Mouse (Mus musculus) kidney, postnatal 0 days (tissue): ENCODE measurements around the gene Pola2. TPM values are rescaled to one million over a fixed set of nuclear protein-coding genes. Genes with fewer than 3 reads are reported as not detected.
A peak's percentile ranks its signal among the peaks of the same experiment; 100 is the strongest.

Experiments
- ATAC-seq: fragments of 200-750 bp; cut with Nextera tagmentation; replicated peaks from 2 replicates; pipeline ENCODE4 v1.8.0; 2017; ENCODE audit warnings: low read depth, moderate number of reproducible peaks, moderate TSS enrichment, moderate library complexity; ENCODE audit not compliant: low FRiP score
- DNase-seq: peaks from one replicate; pipeline ENCODE4 v3.0.0-alpha.2; 2016; ENCODE audit warnings: low spot score
- H3K27ac ChIP-seq: fragments of 300-500 bp; sonication (generic); 2 replicates; pipeline ENCODE4 v1.5.1; 2014; ENCODE audit warnings: mild to moderate bottlenecking
- H3K27me3 ChIP-seq: fragments of 300-500 bp; sonication (generic); 2 replicates; pipeline ENCODE4 v1.6.1; 2014; ENCODE audit warnings: low read length, mixed read lengths; ENCODE audit not compliant: insufficient read depth
- H3K36me3 ChIP-seq: fragments of 300-500 bp; sonication (generic); 2 replicates; pipeline ENCODE4 v1.6.1; 2014; ENCODE audit warnings: low read length, mixed read lengths; ENCODE audit not compliant: insufficient read depth
- H3K4me1 ChIP-seq: fragments of 300-500 bp; sonication (generic); replicated peaks from 2 replicates; pipeline ENCODE4 v1.6.1; 2014; ENCODE audit warnings: antibody characterized with exemption, low read length, mixed read lengths; ENCODE audit not compliant: insufficient read depth
- H3K4me2 ChIP-seq: fragments of 300-500 bp; sonication (generic); 2 replicates; pipeline ENCODE4 v1.6.1; 2014; ENCODE audit warnings: mild to moderate bottlenecking, low read length, moderate library complexity, mixed read lengths
- H3K4me3 ChIP-seq: fragments of 300-500 bp; sonication (generic); replicated peaks from 2 replicates; pipeline ENCODE4 v1.5.1; 2014; ENCODE audit warnings: low read depth, low read length
- H3K9ac ChIP-seq: fragments of 300-500 bp; sonication (generic); 2 replicates; pipeline ENCODE4 v1.6.1; 2014; ENCODE audit warnings: low read depth, low read length
- H3K9me3 ChIP-seq: fragments of 300-500 bp; sonication (generic); replicated peaks from 2 replicates; pipeline ENCODE4 v1.6.1; 2016; ENCODE audit warnings: low read length, inconsistent platforms, mixed read lengths
- CTCF ChIP-seq: IDR thresholded peaks from 2 replicates; pipeline ENCODE4 v1.5.1; 2016; ENCODE audit warnings: antibody characterized with exemption, low read depth, mild to moderate bottlenecking, moderate library complexity
- WGBS: fragments of 180-500 bp; shearing (Covaris S2); extraction: QIAGEN DNeasy Blood & Tissue Kit; methylation state at CpG from one replicate; pipeline ENCODE4 v1.1.7; 2014; 5-methylcytosine and 5-hydroxymethylcytosine counted together
- polyA plus RNA-seq: library from polyadenylated mRNA; unstranded; fragments of >200 nt; fragmentation: Nextera tagmentation; extraction: Ambion mirVana; gene quantifications from 2 replicates; pipeline ENCODE4 v1.2.1, GENCODE M21; 2015

The Pola2 gene
- polyA plus RNA-seq, 1 experiment from 2014 or later, result 39.8 TPM

- Histone ChIP-seq H3K9me3 (no peaks in the 10 kb centered on the region), H3K4me3 (no peak overlapping the region), H3K36me3 (0 out of 2 replicates have a peak, but pooled peaks cover 22% of the 10 kb centered on the region), H3K4me1 (peaks cover 33% of the 10 kb centered on the region), H3K4me2 (no peak overlapping the region), H3K27ac (peak overlapping the region; percentile 60; the same call in 1 of the 2 replicates), H3K9ac (no peak overlapping the region), H3K27me3 (no peaks in the 10 kb centered on the region)
- TF ChIP-seq CTCF, result no peak
- 59% methylated on average over 8 of the region's 8 CpGs for WGBS
- no peak for DNase-seq
- ATAC-seq, result no peak
Measured at GRCm38 (mm10) chr19:5944145-5944544, 19.9 kb downstream of the Pola2 start.

- H3K36me3 ChIP-seq, result 0 out of 2 replicates have a peak, but pooled peaks cover 15% of the 10 kb centered on the region
- 92% methylated on average over 15 of the region's 15 CpGs for WGBS
- no peak for ATAC-seq
Measured at GRCm38 (mm10) chr19:5943404-5943803, 20.6 kb downstream of the Pola2 start.

GRCm38 (mm10) chr19:5942581-5942980, 21.4 kb downstream of the Pola2 start:
- Histone ChIP-seq H3K4me2 (no peak overlapping the region), H3K9ac (no peak overlapping the region), H3K36me3 (0 out of 2 replicates have a peak, but pooled peaks cover 12% of the 10 kb centered on the region), H3K27ac (no peak overlapping the region), H3K4me3 (no peak overlapping the region), H3K27me3 (no peaks in the 10 kb centered on the region), H3K4me1 (peaks cover 40% of the 10 kb centered on the region), H3K9me3 (no peaks in the 10 kb centered on the region)
- no peak for TF ChIP-seq CTCF
- DNase-seq (no peak), ATAC-seq (no peak)
- WGBS, result 96% methylated on average over 7 of the region's 7 CpGs

More at GRCm38 (mm10) chr19:5943404-5943803, 20.6 kb downstream of the Pola2 start:
- no peaks in the 10 kb centered on the region for H3K9me3 ChIP-seq
- H3K4me2 ChIP-seq, result no peak overlapping the region
- H3K9ac ChIP-seq, result no peak overlapping the region
- DNase-seq, result no peak
- no peaks in the 10 kb centered on the region for H3K27me3 ChIP-seq
- H3K27ac ChIP-seq, result no peak overlapping the region
- TF ChIP-seq CTCF, result no peak
- no peak overlapping the region for H3K4me3 ChIP-seq
- peaks cover 33% of the 10 kb centered on the region for H3K4me1 ChIP-seq

GRCm38 (mm10) chr19:5940656-5941055, 23.3 kb downstream of the Pola2 start:
- Histone ChIP-seq H3K9me3 (no peaks in the 10 kb centered on the region), H3K27ac (peak overlapping the region; percentile 71; the same call in 1 of the 2 replicates), H3K36me3 (0 out of 2 replicates have a peak, but pooled peaks cover 3% of the 10 kb centered on the region), H3K4me2 (no peak overlapping the region), H3K4me1 (peaks cover 40% of the 10 kb centered on the region), H3K27me3 (no peaks in the 10 kb centered on the region), H3K4me3 (no peak overlapping the region), H3K9ac (no peak overlapping the region)
- WGBS, result 75% methylated on average over 10 of the region's 10 CpGs
- no peak for ATAC-seq
- no peak for DNase-seq
- no peak for TF ChIP-seq CTCF

- 0 out of 2 replicates have a peak, but pooled peaks have one; percentile 22 for ATAC-seq
- 21% methylated on average over 4 of the region's 4 CpGs for WGBS
- peak; percentile 87 for DNase-seq
- TF ChIP-seq CTCF, result no peak
- no peak overlapping the region for H3K4me2 ChIP-seq
- no peak overlapping the region for H3K4me3 ChIP-seq
- 0 out of 2 replicates have a peak, but pooled peaks cover 3% of the 10 kb centered on the region for H3K36me3 ChIP-seq
- no peaks in the 10 kb centered on the region for H3K27me3 ChIP-seq
- peak overlapping the region; percentile 71; the same call in 1 of the 2 replicates for H3K27ac ChIP-seq
- peaks cover 40% of the 10 kb centered on the region for H3K4me1 ChIP-seq
- no peaks in the 10 kb centered on the region for H3K9me3 ChIP-seq
- H3K9ac ChIP-seq, result no peak overlapping the region
Measured at GRCm38 (mm10) chr19:5940173-5940572, 23.8 kb downstream of the Pola2 start.

- Histone ChIP-seq H3K36me3 (0 out of 2 replicates have a peak, but pooled peaks cover 3% of the 10 kb centered on the region), H3K27ac (peak overlapping the region; percentile 68), H3K4me1 (peaks cover 40% of the 10 kb centered on the region), H3K4me3 (no peak overlapping the region), H3K9ac (no peak overlapping the region), H3K9me3 (no peaks in the 10 kb centered on the region), H3K27me3 (no peaks in the 10 kb centered on the region), H3K4me2 (no peak overlapping the region)
- TF ChIP-seq CTCF, result no peak
- WGBS, result 75% methylated on average over 5 of the region's 5 CpGs
- DNase-seq, result no peak
- ATAC-seq, result no peak
Measured at GRCm38 (mm10) chr19:5939715-5940114, 24.3 kb downstream of the Pola2 start.

GRCm38 (mm10) chr19:5938516-5938915, 25.5 kb downstream of the Pola2 start:
- 0 out of 2 replicates have a peak, but pooled peaks cover 3% of the 10 kb centered on the region for H3K36me3 ChIP-seq
- DNase-seq, result no peak
- ATAC-seq, result no peak
- no peak overlapping the region for H3K4me2 ChIP-seq
- no peak overlapping the region for H3K9ac ChIP-seq
- 88% methylated on average over 6 of the region's 6 CpGs for whole genome bisulfite sequencing
- H3K27me3 ChIP-seq, result no peaks in the 10 kb centered on the region
- no peak for TF ChIP-seq CTCF
- H3K9me3 ChIP-seq, result no peaks in the 10 kb centered on the region
- peaks cover 36% of the 10 kb centered on the region for H3K4me1 ChIP-seq
- no peak overlapping the region for H3K27ac ChIP-seq
- H3K4me3 ChIP-seq, result no peak overlapping the region
